In the genomic region with DNA sequence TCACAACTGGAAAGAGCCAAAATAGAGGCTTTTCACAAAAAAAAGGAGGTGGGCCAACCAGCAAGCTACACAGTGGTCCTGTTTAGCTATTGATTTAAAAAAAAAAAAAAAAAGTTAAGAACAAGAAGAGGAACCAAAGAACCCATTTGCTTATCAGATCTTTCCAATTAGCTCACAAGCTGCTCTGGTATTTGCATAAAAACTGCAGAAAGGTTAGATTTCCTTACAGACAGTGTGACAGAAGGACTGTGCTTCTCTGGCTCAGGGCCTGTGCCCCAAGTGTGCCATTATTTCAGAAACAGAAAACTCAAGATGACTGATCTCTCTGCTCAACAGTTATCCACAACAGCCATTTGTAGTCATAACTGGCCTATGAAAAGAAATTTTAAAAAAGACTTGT, we compare ENCODE assay signal across 21 mouse cellular contexts.
"Had no signal": no experiment of that assay in that cellular context is flagged by ENCODE, and none has a peak within 500 bp of the region (broad histone marks: within the 10 kb centered on the region; RNA-seq: fewer than 3 reads in every experiment).

No protein-coding gene starts in this region.

- H3K27me3 ChIP-seq: limb, embryonic 13.5 days; liver, embryonic 12.5 days; liver, embryonic 15.5 days; lung, embryonic 15.5 days; midbrain, embryonic 12.5 days; neural tube, embryonic 13.5 days had no signal

- H3K4me3 ChIP-seq: limb, embryonic 10.5 days; limb, embryonic 13.5 days; liver, embryonic 12.5 days; liver, embryonic 15.5 days; lung, embryonic 15.5 days; midbrain, embryonic 12.5 days; myocyte; neural tube, embryonic 13.5 days had no signal

- H3K4me1 ChIP-seq: limb, embryonic 10.5 days; limb, embryonic 13.5 days; lung, embryonic 15.5 days; midbrain, embryonic 12.5 days; neural tube, embryonic 13.5 days had no signal

- DNase-seq: kidney, adult 9 months; kidney, postnatal 14 days; kidney, postnatal 4 days; liver; lung, adult 18-20 months; lung, postnatal 10 days; lung, postnatal 36 days; retina, postnatal 1 day; right cerebral cortex, postnatal 25 days; spleen, adult 18-20 months; thymus, adult 18-20 months; thymus, postnatal 36 days had no signal

- ATAC-seq: liver, embryonic 12.5 days; midbrain, embryonic 16.5 days had no signal

- H3K36me3 ChIP-seq: limb, embryonic 13.5 days; liver, embryonic 15.5 days; lung, embryonic 15.5 days; neural tube, embryonic 13.5 days had no signal

- H3K9me3 ChIP-seq: limb, embryonic 10.5 days; limb, embryonic 13.5 days; liver, embryonic 12.5 days; liver, embryonic 15.5 days; lung, embryonic 15.5 days; midbrain, embryonic 12.5 days; neural tube, embryonic 13.5 days had no signal

- H3K9ac ChIP-seq: limb, embryonic 13.5 days; liver, embryonic 12.5 days; liver, embryonic 15.5 days; lung, embryonic 15.5 days; midbrain, embryonic 12.5 days; neural tube, embryonic 13.5 days had no signal

- H3K27ac ChIP-seq: limb, embryonic 10.5 days; limb, embryonic 13.5 days; liver, embryonic 12.5 days; liver, embryonic 15.5 days; lung, embryonic 15.5 days; midbrain, embryonic 12.5 days; neural tube, embryonic 13.5 days had no signal
